Mouse (Mus musculus) C2C12 (cell line): Measurements from ENCODE around the gene Gm37240. TPM values are rescaled to one million over a fixed set of nuclear protein-coding genes. Genes with fewer than 3 reads are reported as not detected.

ENCODE experiments used
- H3K27me3 ChIP-seq: one replicate; pipeline ENCODE4 v1.6.1; 2011; ENCODE audit not compliant: control insufficient read depth, insufficient read depth, insufficient read length
- H3K36me3 ChIP-seq: one replicate; pipeline ENCODE4 v1.6.1; 2011; ENCODE audit not compliant: control insufficient read depth, insufficient read depth
- H3K4me3 ChIP-seq: one replicate; pipeline ENCODE4 v1.5.1; 2011; ENCODE audit warnings: mild to moderate bottlenecking, control low read depth; ENCODE audit not compliant: poor library complexity, insufficient read depth, severe bottlenecking
- H3K79me2 ChIP-seq: one replicate; pipeline ENCODE4 v1.6.1; 2011; ENCODE audit not compliant: control insufficient read depth, insufficient read depth
- H3K79me3 ChIP-seq: one replicate; pipeline ENCODE4 v1.6.1; 2011; ENCODE audit warnings: low read depth, control low read depth
- H3ac ChIP-seq: one replicate; pipeline ENCODE3; 2011; ENCODE audit warnings: low read depth; ENCODE audit not compliant: control insufficient read depth, insufficient read length
- CEBPB ChIP-seq: IDR thresholded peaks from one replicate; pipeline ENCODE4 v1.6.1; 2011; ENCODE audit warnings: low read depth, mild to moderate bottlenecking, control low read depth, moderate library complexity
- CTCF ChIP-seq: IDR thresholded peaks from one replicate; pipeline ENCODE4 v1.5.1; 2011; ENCODE audit not compliant: control insufficient read depth, insufficient read depth, insufficient read length
- FOSL1 ChIP-seq: IDR thresholded peaks from one replicate; pipeline ENCODE4 v1.8.0; 2011; ENCODE audit warnings: mild to moderate bottlenecking, low read length; ENCODE audit not compliant: poor library complexity, insufficient read depth, severe bottlenecking
- MAX ChIP-seq: IDR thresholded peaks from one replicate; pipeline ENCODE4 v1.6.1; 2011; ENCODE audit warnings: mild to moderate bottlenecking, control low read depth
- MYOD1 ChIP-seq: IDR thresholded peaks from one replicate; pipeline ENCODE4 v1.6.1; 2011; ENCODE audit warnings: low read depth; ENCODE audit not compliant: control insufficient read depth, insufficient read length
- MYOG ChIP-seq: IDR thresholded peaks from one replicate; pipeline ENCODE4 v1.6.1; 2011; ENCODE audit not compliant: control insufficient read depth, insufficient read length; ENCODE audit errors: extremely low read depth
- USF1 ChIP-seq: IDR thresholded peaks from one replicate; pipeline ENCODE4 v1.6.1; 2011; ENCODE audit warnings: low read depth, mild to moderate bottlenecking, control low read depth, moderate library complexity
- polyA plus RNA-seq: library from polyadenylated mRNA; unstranded; fragments of >200 nt; fragmentation: generic; extraction: Trizol; gene quantifications from one replicate; pipeline ENCODE4 v1.2.1, GENCODE M21; 2012; ENCODE audit warnings: missing spikeins

Gm37240 gene
- polyA plus RNA-seq, 1 experiment, result 7.3 TPM

DNA sequence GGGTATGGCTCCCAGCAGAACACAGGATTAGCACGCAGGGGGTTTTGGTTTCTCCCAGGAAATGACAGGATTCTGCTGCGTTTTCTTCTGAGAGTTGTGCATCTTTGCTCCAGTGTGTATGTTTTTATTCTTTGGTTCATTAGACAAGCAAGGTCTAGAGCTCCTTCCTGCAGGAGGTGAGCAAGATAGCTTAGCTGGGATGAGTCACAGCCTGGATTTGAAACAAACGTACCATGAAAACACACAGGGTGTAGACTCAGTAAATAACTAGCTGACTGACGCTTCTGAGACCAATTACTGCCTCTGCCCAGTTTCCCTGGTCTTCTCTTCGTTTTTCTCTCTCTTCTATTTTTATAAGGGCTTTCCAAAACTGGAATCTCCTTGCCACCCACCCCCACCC lies 1156.3 kb downstream of the Gm37240 start:
- no peaks in the 10 kb centered on the region for H3K79me2 ChIP-seq
- H3K27me3 ChIP-seq, result no peaks in the 10 kb centered on the region
- H3ac ChIP-seq, result no peak overlapping the region
- no peaks in the 10 kb centered on the region for H3K79me3 ChIP-seq
- TF ChIP-seq MYOD1, result no peak
- TF ChIP-seq MAX, result no peak
- TF ChIP-seq FOSL1, result no peak
- no peak for TF ChIP-seq USF1
- TF ChIP-seq CEBPB, result no peak
- TF ChIP-seq CTCF, result no peak
- no peaks in the 10 kb centered on the region for H3K36me3 ChIP-seq
- H3K4me3 ChIP-seq, result no peak overlapping the region

GRCm38 (mm10) chr3:84729806-84730205 lies 1157.5 kb downstream of the Gm37240 start:
- Histone ChIP-seq H3K36me3 (no peaks in the 10 kb centered on the region), H3K79me3 (no peaks in the 10 kb centered on the region), H3ac (no peak overlapping the region), H3K27me3 (no peaks in the 10 kb centered on the region), H3K79me2 (no peaks in the 10 kb centered on the region), H3K4me3 (no peak overlapping the region)
- TF ChIP-seq CTCF (no peak), USF1 (no peak), FOSL1 (no peak), MYOG (no peak), MAX (no peak), CEBPB (no peak), MYOD1 (no peak)

DNA sequence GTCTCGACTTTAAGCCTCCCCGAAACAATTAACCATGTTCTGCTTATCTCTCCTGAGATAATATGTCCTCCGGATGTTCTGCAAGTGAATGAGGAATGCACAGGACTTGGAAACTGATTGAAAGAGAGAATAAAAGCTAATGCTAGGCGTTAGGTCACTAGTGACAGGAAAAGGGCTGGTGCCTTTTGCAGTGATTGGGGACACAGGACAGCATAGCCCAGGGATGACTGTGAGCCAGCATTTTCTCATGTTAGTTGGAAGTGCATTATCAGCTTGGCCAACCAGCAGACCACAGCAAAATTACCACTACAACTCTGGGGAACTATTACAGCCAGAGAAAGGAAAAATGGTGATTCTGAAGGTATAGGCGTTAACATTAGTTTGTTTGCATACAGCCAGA lies 1163.3 kb downstream of the Gm37240 start:
- peaks cover 7% of the 10 kb centered on the region for H3K27me3 ChIP-seq
- no peaks in the 10 kb centered on the region for H3K36me3 ChIP-seq
- TF ChIP-seq CEBPB (no peak), MYOG (no peak), MAX (no peak), MYOD1 (no peak), CTCF (no peak), FOSL1 (no peak), USF1 (no peak)
- no peaks in the 10 kb centered on the region for H3K79me3 ChIP-seq
- H3ac ChIP-seq, result no peak overlapping the region
- H3K4me3 ChIP-seq, result no peak overlapping the region
- H3K79me2 ChIP-seq, result no peaks in the 10 kb centered on the region

- H3K79me3 ChIP-seq, result no peaks in the 10 kb centered on the region
- no peak overlapping the region for H3ac ChIP-seq
- H3K79me2 ChIP-seq, result no peaks in the 10 kb centered on the region
- H3K27me3 ChIP-seq, result peaks cover 7% of the 10 kb centered on the region
- TF ChIP-seq CTCF (no peak), MYOG (no peak), MAX (no peak), CEBPB (no peak), USF1 (no peak), MYOD1 (no peak), FOSL1 (no peak)
- no peaks in the 10 kb centered on the region for H3K36me3 ChIP-seq
- H3K4me3 ChIP-seq, result no peak overlapping the region
Observed at GRCm38 (mm10) chr3:84722680-84723079, 1164.6 kb downstream of the Gm37240 start.

- Histone ChIP-seq H3K27me3 (no peaks in the 10 kb centered on the region), H3K79me3 (no peaks in the 10 kb centered on the region), H3K79me2 (no peaks in the 10 kb centered on the region), H3ac (no peak overlapping the region), H3K4me3 (no peak overlapping the region), H3K36me3 (no peaks in the 10 kb centered on the region)
- TF ChIP-seq CTCF, result no peak
Observed at GRCm38 (mm10) chr3:84715073-84715768, 1172.1 kb downstream of the Gm37240 start.

- TF ChIP-seq MYOD1 (no peak), CEBPB (no peak), MAX (no peak), USF1 (no peak), MYOG (no peak), FOSL1 (no peak), CTCF (no peak)
- no peak overlapping the region for H3ac ChIP-seq
- no peaks in the 10 kb centered on the region for H3K79me2 ChIP-seq
- no peaks in the 10 kb centered on the region for H3K27me3 ChIP-seq
- no peak overlapping the region for H3K4me3 ChIP-seq
- H3K36me3 ChIP-seq, result no peaks in the 10 kb centered on the region
- no peaks in the 10 kb centered on the region for H3K79me3 ChIP-seq
Observed at GRCm38 (mm10) chr3:84712941-84713340, 1174.4 kb downstream of the Gm37240 start.
